Mouse (Mus musculus) ES-E14 (cell line): ENCODE results near the gene Mex3d. TPM values are rescaled to one million over a fixed set of nuclear protein-coding genes. Genes with fewer than 3 reads are reported as not detected.
A peak's percentile ranks its signal among the peaks of the same experiment; 100 is the strongest.

Source experiments
- DNase-seq: peaks from one replicate; pipeline ENCODE4 v3.0.0-alpha.2; 2013; ENCODE audit warnings: low read depth, low spot score
- H3K27ac ChIP-seq: 2 replicates; pipeline ENCODE4 v1.5.1; 2012; ENCODE audit warnings: low read depth, mild to moderate bottlenecking, low read length, moderate library complexity, mixed read lengths; ENCODE audit not compliant: poor library complexity, insufficient read depth, severe bottlenecking
- H3K36me3 ChIP-seq: 2 replicates; pipeline ENCODE4 v1.6.1; 2012; ENCODE audit warnings: mild to moderate bottlenecking, low read length, moderate library complexity, mixed read lengths; ENCODE audit not compliant: control insufficient read depth, poor library complexity, insufficient read depth, severe bottlenecking
- H3K4me1 ChIP-seq, 2 experiments: fragments of 150-350 bp in 1 of 2; sonication (generic) in 1 of 2; 2 replicates each; pipeline ENCODE4 v1.6.1; 2012; ENCODE audit warnings: low read length in 2 of 2, mild to moderate bottlenecking in 1 of 2, mixed read lengths in 1 of 2; ENCODE audit not compliant: control insufficient read depth in 2 of 2, insufficient read depth in 2 of 2, poor library complexity in 1 of 2
- H3K4me3 ChIP-seq, 2 experiments: fragments of 150-350 bp in 1 of 2; sonication (generic) in 1 of 2; 2 replicates each; pipeline ENCODE4 v1.5.1; 2012; ENCODE audit warnings: low read length in 2 of 2, low read depth in 1 of 2, mild to moderate bottlenecking in 1 of 2, mixed read lengths in 1 of 2; ENCODE audit not compliant: insufficient read depth in 1 of 2, poor library complexity in 1 of 2, severe bottlenecking in 1 of 2
- H3K9ac ChIP-seq: 2 replicates; pipeline ENCODE4 v1.6.1; 2012; ENCODE audit warnings: low read depth, mild to moderate bottlenecking, low read length, mixed read lengths; ENCODE audit not compliant: poor library complexity, insufficient read depth, severe bottlenecking
- H3K9me3 ChIP-seq: fragments of 150-350 bp; sonication (generic); 2 replicates; pipeline ENCODE4 v1.6.1; 2012; ENCODE audit warnings: low read depth, mild to moderate bottlenecking, low read length; ENCODE audit not compliant: control insufficient read depth, insufficient read depth
- CHD2 ChIP-seq: IDR thresholded peaks from 2 replicates; pipeline ENCODE4 v1.6.1; 2014; ENCODE audit warnings: mild to moderate bottlenecking, low read depth, low read length, inconsistent platforms
- HCFC1 ChIP-seq: IDR thresholded peaks from 2 replicates; pipeline ENCODE4 v1.6.1; 2012; ENCODE audit warnings: low read length, inconsistent platforms, borderline replicate concordance; ENCODE audit not compliant: insufficient read depth
- MAFK ChIP-seq: IDR thresholded peaks from 2 replicates; pipeline ENCODE4 v1.6.1; 2014; ENCODE audit warnings: mild to moderate bottlenecking, low read depth, low read length, inconsistent platforms; ENCODE audit not compliant: insufficient read depth
- ZC3H11A ChIP-seq: IDR thresholded peaks from 2 replicates; pipeline ENCODE4 v1.6.1; 2012; ENCODE audit warnings: low read depth, mild to moderate bottlenecking, inconsistent platforms, low read length, borderline replicate concordance
- ZNF384 ChIP-seq: IDR thresholded peaks from 2 replicates; pipeline ENCODE4 v1.6.1; 2012; ENCODE audit warnings: low read depth, low read length, inconsistent platforms
- in situ Hi-C, 2 experiments: fragments of 600-800 bp; cut with MboI; formaldehyde crosslinking; loops; one replicate each; pipeline ENCODE4 v1.15.1; 2025; ENCODE audit warnings: low sequenced_read_pairs in 2 of 2, inconsistent platforms in 1 of 2; ENCODE audit not compliant: unreplicated experiment in 2 of 2
- total RNA-seq: library from RNA; depleted of rRNA; stranded (reverse); fragments of 300-350 nt; gene quantifications from 2 replicates; pipeline ENCODE4 v1.2.3, GENCODE M21; 2012

Gene Mex3d
- total RNA-seq, 1 experiment, result 27.1 TPM

- Histone ChIP-seq H3K9me3 (no peaks in the 10 kb centered on the region), H3K36me3 (no peaks in the 10 kb centered on the region), H3K9ac (no peak overlapping the region), H3K4me3 (no peak overlapping the region), H3K27ac (no peak overlapping the region), H3K4me1 (peaks cover 0 to 2% of the 10 kb centered on the region in 2 experiments; a peak in 1 of 4 replicates)
- TF ChIP-seq ZNF384 (no peak), MAFK (no peak), CHD2 (no peak), HCFC1 (no peak), ZC3H11A (no peak)
- DNase-seq, result no peak
- in situ Hi-C loops, result no loop called here
These were observed 21.7 kb downstream of the Mex3d start for GRCm38 (mm10) chr10:80365736-80366135.

GRCm38 (mm10) chr10:80363734-80364133 is 23.7 kb downstream of the Mex3d start:
- Histone ChIP-seq H3K9me3 (no peaks in the 10 kb centered on the region), H3K4me1 (no peaks in the 10 kb centered on the region), H3K4me3 (no peak overlapping the region), H3K27ac (no peak overlapping the region), H3K36me3 (no peaks in the 10 kb centered on the region), H3K9ac (no peak overlapping the region)
- no peak for TF ChIP-seq ZC3H11A
- no peak for TF ChIP-seq CHD2
- no peak for TF ChIP-seq HCFC1
- TF ChIP-seq ZNF384, result no peak
- TF ChIP-seq MAFK, result no peak
- DNase-seq, result no peak
- in situ Hi-C loops, result no loop called here

- in situ Hi-C loops, result no loop called here
- no peaks in the 10 kb centered on the region for H3K9me3 ChIP-seq
- H3K9ac ChIP-seq, result no peak overlapping the region
These were observed 29.3 kb downstream of the Mex3d start for GRCm38 (mm10) chr10:80357994-80358639.

GRCm38 (mm10) chr10:80357336-80357735 is 30.1 kb downstream of the Mex3d start:
- H3K9me3 ChIP-seq, result no peaks in the 10 kb centered on the region
- H3K9ac ChIP-seq, result no peak overlapping the region
- in situ Hi-C loops, result no loop called here
- DNase-seq, result no peak
- H3K36me3 ChIP-seq, result no peaks in the 10 kb centered on the region
- TF ChIP-seq HCFC1 (no peak), ZNF384 (no peak), ZC3H11A (no peak), MAFK (no peak), CHD2 (no peak)
- H3K27ac ChIP-seq, result no peak overlapping the region
- peaks cover 3 to 7% of the 10 kb centered on the region in 2 experiments; a peak in 2 of 4 replicates for H3K4me1 ChIP-seq
- H3K4me3 ChIP-seq, result peak overlapping the region in 1 of 2 experiments; percentile 48; a peak in 2 of 4 replicates

More at GRCm38 (mm10) chr10:80357994-80358639, 29.3 kb downstream of the Mex3d start:
- Histone ChIP-seq H3K4me1 (peaks cover 3 to 7% of the 10 kb centered on the region in 2 experiments; a peak in 2 of 4 replicates), H3K27ac (no peak overlapping the region), H3K36me3 (no peaks in the 10 kb centered on the region), H3K4me3 (peak overlapping the region; percentile 41 to 61; a peak in 3 of 4 replicates)
- TF ChIP-seq ZNF384 (no peak), CHD2 (no peak), HCFC1 (no peak), ZC3H11A (no peak), MAFK (no peak)
- no peak for DNase-seq

GRCm38 (mm10) chr10:80356737-80357136 is 30.7 kb downstream of the Mex3d start:
- H3K4me1 ChIP-seq, result peaks cover 3 to 7% of the 10 kb centered on the region in 2 experiments; a peak in 2 of 4 replicates
- DNase-seq, result no peak
- in situ Hi-C loops, result no loop called here
- H3K4me3 ChIP-seq, result peak overlapping the region; percentile 48 to 71
- peak overlapping the region; percentile 75 for H3K9ac ChIP-seq
- TF ChIP-seq MAFK, result no peak
- TF ChIP-seq ZC3H11A, result no peak
- TF ChIP-seq CHD2, result no peak
- TF ChIP-seq HCFC1, result no peak
- no peak for TF ChIP-seq ZNF384
- H3K36me3 ChIP-seq, result no peaks in the 10 kb centered on the region
- no peaks in the 10 kb centered on the region for H3K9me3 ChIP-seq
- no peak overlapping the region for H3K27ac ChIP-seq
